Mouse (Mus musculus): Measurements from ENCODE around the gene Ndufb2. TPM values are rescaled to one million over a fixed set of nuclear protein-coding genes. Genes with fewer than 3 reads are reported as not detected.
A peak's percentile ranks its signal among the peaks of the same experiment; 100 is the strongest.

The Ndufb2 gene
- total RNA-seq, 1 experiment, result 122 TPM

- Histone ChIP-seq H3K9ac (ENCODE audit: insufficient read depth, low read depth, low read length, poor library complexity, severe bottlenecking) (no peak within 1 kb of the TSS), H3K4me1 (ENCODE audit: control insufficient read depth in 2 of 2, insufficient read depth in 2 of 2, low read length in 2 of 2, poor library complexity in 1 of 2) (no peaks in the 10 kb centered on the region), H3K9me3 (ENCODE audit: control insufficient read depth, insufficient read depth, low read depth, low read length) (no peaks in the 10 kb centered on the region), H3K4me3 (ENCODE audit: insufficient read depth in 1 of 2, low read depth in 1 of 2, low read length in 2 of 2, poor library complexity in 1 of 2, severe bottlenecking in 1 of 2) (no peak within 1 kb of the TSS), H3K27ac (ENCODE audit: insufficient read depth, low read depth, low read length, poor library complexity, severe bottlenecking) (no peak within 1 kb of the TSS), H3K36me3 (ENCODE audit: control insufficient read depth, insufficient read depth, low read length, poor library complexity, severe bottlenecking) (no peaks in the 10 kb centered on the region)
- in situ Hi-C loops (cut with MboI; ENCODE audit: low sequenced_read_pairs in 2 of 2, unreplicated experiment in 2 of 2), result no loop called here
- DNase-seq (ENCODE audit: low read depth, low spot score), result no peak
- no peak for TF ChIP-seq HCFC1 (IDR thresholded peaks at IDR 0.05; ENCODE audit: borderline replicate concordance, insufficient read depth, low read length)
- TF ChIP-seq ZC3H11A (IDR thresholded peaks at IDR 0.05; ENCODE audit: borderline replicate concordance, low read depth, low read length), result no peak
- TF ChIP-seq ZNF384 (IDR thresholded peaks at IDR 0.05; ENCODE audit: low read depth, low read length), result no peak
- no peak for TF ChIP-seq MAFK (IDR thresholded peaks at IDR 0.05; ENCODE audit: insufficient read depth, low read depth, low read length)
- no peak for TF ChIP-seq CHD2 (IDR thresholded peaks at IDR 0.05; ENCODE audit: low read depth, low read length)
Measured at GRCm38 (mm10) chr6:39585517-39585916, 6.9 kb upstream of the Ndufb2 start, which contains the start of gene Gm42420. Gm42420 (plus strand) TSS chr6:39585753.

- in situ Hi-C loops (cut with MboI; ENCODE audit: low sequenced_read_pairs in 2 of 2, unreplicated experiment in 2 of 2), result no loop called here
- H3K9ac ChIP-seq (ENCODE audit: insufficient read depth, low read depth, low read length, poor library complexity, severe bottlenecking), result peak overlapping the region; percentile 83; the same call in 1 of the 2 replicates
- no peaks in the 10 kb centered on the region for H3K36me3 ChIP-seq (ENCODE audit: control insufficient read depth, insufficient read depth, low read length, poor library complexity, severe bottlenecking)
- H3K4me3 ChIP-seq (ENCODE audit: insufficient read depth in 1 of 2, low read depth in 1 of 2, low read length in 2 of 2, poor library complexity in 1 of 2, severe bottlenecking in 1 of 2), result peak overlapping the region; percentile 84 to 100; a peak in 3 of 4 replicates
- peaks cover 0 to 3% of the 10 kb centered on the region in 2 experiments; a peak in 1 of 4 replicates for H3K4me1 ChIP-seq (ENCODE audit: control insufficient read depth in 2 of 2, insufficient read depth in 2 of 2, low read length in 2 of 2, poor library complexity in 1 of 2)
- H3K27ac ChIP-seq (ENCODE audit: insufficient read depth, low read depth, low read length, poor library complexity, severe bottlenecking), result no peak overlapping the region
- no peaks in the 10 kb centered on the region for H3K9me3 ChIP-seq (ENCODE audit: control insufficient read depth, insufficient read depth, low read depth, low read length)
- TF ChIP-seq MAFK (IDR thresholded peaks at IDR 0.05; ENCODE audit: insufficient read depth, low read depth, low read length) (no peak), ZC3H11A (IDR thresholded peaks at IDR 0.05; ENCODE audit: borderline replicate concordance, low read depth, low read length) (no peak), HCFC1 (IDR thresholded peaks at IDR 0.05; ENCODE audit: borderline replicate concordance, insufficient read depth, low read length) (no peak), CHD2 (IDR thresholded peaks at IDR 0.05; ENCODE audit: low read depth, low read length) (no peak), ZNF384 (IDR thresholded peaks at IDR 0.05; ENCODE audit: low read depth, low read length) (no peak)
- no peak for DNase-seq (ENCODE audit: low read depth, low spot score)
Measured at GRCm38 (mm10) chr6:39591481-39591880, 893 bp upstream of the Ndufb2 start.

DNA sequence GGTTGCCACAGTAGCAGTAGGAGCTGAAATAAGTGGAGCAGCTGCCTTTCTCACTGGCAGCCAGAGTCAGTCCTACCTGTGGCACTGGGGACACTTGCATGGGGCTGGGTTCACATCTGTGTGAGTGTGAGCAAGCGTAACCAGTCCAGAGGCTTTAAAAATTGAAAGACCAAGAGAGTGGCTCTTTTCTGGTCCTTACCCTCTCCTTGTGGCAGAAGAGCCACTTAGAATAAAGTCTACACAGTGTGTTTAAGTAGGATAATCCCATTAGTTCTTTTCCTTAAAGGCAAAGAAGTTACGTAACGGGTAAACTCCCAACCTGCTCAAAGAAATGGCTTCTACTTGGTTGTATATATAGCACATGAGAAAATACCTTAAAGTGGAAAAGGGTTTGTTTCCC lies 8.5 kb downstream of the Ndufb2 start:
- DNase-seq (ENCODE audit: low read depth, low spot score), result no peak
- in situ Hi-C loops (cut with MboI; ENCODE audit: low sequenced_read_pairs in 2 of 2, unreplicated experiment in 2 of 2), result no loop called here
- no peak overlapping the region for H3K27ac ChIP-seq (ENCODE audit: insufficient read depth, low read depth, low read length, poor library complexity, severe bottlenecking)
- no peaks in the 10 kb centered on the region for H3K9me3 ChIP-seq (ENCODE audit: control insufficient read depth, insufficient read depth, low read depth, low read length)
- H3K4me3 ChIP-seq (ENCODE audit: insufficient read depth in 1 of 2, low read depth in 1 of 2, low read length in 2 of 2, poor library complexity in 1 of 2, severe bottlenecking in 1 of 2), result no peak overlapping the region
- H3K36me3 ChIP-seq (ENCODE audit: control insufficient read depth, insufficient read depth, low read length, poor library complexity, severe bottlenecking), result peaks cover 22% of the 10 kb centered on the region
- H3K9ac ChIP-seq (ENCODE audit: insufficient read depth, low read depth, low read length, poor library complexity, severe bottlenecking), result no peak overlapping the region
- no peaks in the 10 kb centered on the region for H3K4me1 ChIP-seq (ENCODE audit: control insufficient read depth in 2 of 2, insufficient read depth in 2 of 2, low read length in 2 of 2, poor library complexity in 1 of 2)
- no peak for TF ChIP-seq MAFK (IDR thresholded peaks at IDR 0.05; ENCODE audit: insufficient read depth, low read depth, low read length)
- TF ChIP-seq ZC3H11A (IDR thresholded peaks at IDR 0.05; ENCODE audit: borderline replicate concordance, low read depth, low read length), result no peak
- no peak for TF ChIP-seq CHD2 (IDR thresholded peaks at IDR 0.05; ENCODE audit: low read depth, low read length)

- H3K4me3 ChIP-seq (ENCODE audit: insufficient read depth in 1 of 2, low read depth in 1 of 2, low read length in 2 of 2, poor library complexity in 1 of 2, severe bottlenecking in 1 of 2), result no peak overlapping the region
- in situ Hi-C loops (cut with MboI; ENCODE audit: low sequenced_read_pairs in 2 of 2, unreplicated experiment in 2 of 2), result no loop called here
- no peak overlapping the region for H3K9ac ChIP-seq (ENCODE audit: insufficient read depth, low read depth, low read length, poor library complexity, severe bottlenecking)
- no peaks in the 10 kb centered on the region for H3K4me1 ChIP-seq (ENCODE audit: control insufficient read depth in 2 of 2, insufficient read depth in 2 of 2, low read length in 2 of 2, poor library complexity in 1 of 2)
- no peak for DNase-seq (ENCODE audit: low read depth, low spot score)
- no peaks in the 10 kb centered on the region for H3K9me3 ChIP-seq (ENCODE audit: control insufficient read depth, insufficient read depth, low read depth, low read length)
- TF ChIP-seq ZC3H11A (IDR thresholded peaks at IDR 0.05; ENCODE audit: borderline replicate concordance, low read depth, low read length) (no peak), CHD2 (IDR thresholded peaks at IDR 0.05; ENCODE audit: low read depth, low read length) (no peak), ZNF384 (IDR thresholded peaks at IDR 0.05; ENCODE audit: low read depth, low read length) (no peak), HCFC1 (IDR thresholded peaks at IDR 0.05; ENCODE audit: borderline replicate concordance, insufficient read depth, low read length) (no peak), MAFK (IDR thresholded peaks at IDR 0.05; ENCODE audit: insufficient read depth, low read depth, low read length) (no peak)
- no peak overlapping the region for H3K27ac ChIP-seq (ENCODE audit: insufficient read depth, low read depth, low read length, poor library complexity, severe bottlenecking)
- peaks cover 22% of the 10 kb centered on the region for H3K36me3 ChIP-seq (ENCODE audit: control insufficient read depth, insufficient read depth, low read length, poor library complexity, severe bottlenecking)
Measured at GRCm38 (mm10) chr6:39601828-39602227, 9.5 kb downstream of the Ndufb2 start.

DNA sequence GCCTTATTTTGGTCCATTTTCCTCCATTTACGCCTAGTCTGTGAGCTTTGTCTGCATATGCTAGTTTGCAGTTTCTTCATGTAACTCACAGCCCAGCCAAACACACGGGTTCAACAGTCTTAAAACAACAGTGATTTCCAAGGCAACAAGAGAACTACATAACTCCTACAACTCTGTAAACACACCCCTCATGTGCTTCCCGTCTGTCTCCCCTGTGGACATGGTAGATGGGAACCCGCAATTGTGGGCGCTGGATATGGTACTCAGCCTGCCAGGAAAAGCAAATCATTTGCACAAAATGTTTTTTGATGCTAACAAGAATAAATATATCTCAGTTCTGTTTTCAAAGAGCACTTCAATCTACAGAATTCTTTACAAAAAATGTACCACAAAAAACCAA lies 12.2 kb downstream of the Ndufb2 start:
- Histone ChIP-seq H3K4me1 (ENCODE audit: control insufficient read depth in 2 of 2, insufficient read depth in 2 of 2, low read length in 2 of 2, poor library complexity in 1 of 2) (no peaks in the 10 kb centered on the region), H3K9me3 (ENCODE audit: control insufficient read depth, insufficient read depth, low read depth, low read length) (no peaks in the 10 kb centered on the region), H3K36me3 (ENCODE audit: control insufficient read depth, insufficient read depth, low read length, poor library complexity, severe bottlenecking) (peaks cover 11% of the 10 kb centered on the region), H3K4me3 (ENCODE audit: insufficient read depth in 1 of 2, low read depth in 1 of 2, low read length in 2 of 2, poor library complexity in 1 of 2, severe bottlenecking in 1 of 2) (no peak overlapping the region), H3K27ac (ENCODE audit: insufficient read depth, low read depth, low read length, poor library complexity, severe bottlenecking) (no peak overlapping the region), H3K9ac (ENCODE audit: insufficient read depth, low read depth, low read length, poor library complexity, severe bottlenecking) (no peak overlapping the region)
- TF ChIP-seq ZC3H11A (IDR thresholded peaks at IDR 0.05; ENCODE audit: borderline replicate concordance, low read depth, low read length) (no peak), HCFC1 (IDR thresholded peaks at IDR 0.05; ENCODE audit: borderline replicate concordance, insufficient read depth, low read length) (no peak), CHD2 (IDR thresholded peaks at IDR 0.05; ENCODE audit: low read depth, low read length) (no peak), ZNF384 (IDR thresholded peaks at IDR 0.05; ENCODE audit: low read depth, low read length) (no peak), MAFK (IDR thresholded peaks at IDR 0.05; ENCODE audit: insufficient read depth, low read depth, low read length) (no peak)
- no peak for DNase-seq (ENCODE audit: low read depth, low spot score)
- in situ Hi-C loops (cut with MboI; ENCODE audit: low sequenced_read_pairs in 2 of 2, unreplicated experiment in 2 of 2), result no loop called here
